ENCODE assay signal across 8 mouse cellular contexts in genomic region chr16:49854931-49855835, GRCm38 (mm10). TPM values are rescaled to one million over a fixed set of nuclear protein-coding genes. Genes with fewer than 3 reads are reported as not detected.
DNase-seq lines count a peak whose midpoint lies in the region; ATAC-seq lines count a peak whose summit lies in the region.

No protein-coding gene starts in this region.

- no peaks in the 10 kb centered on the region for H3K9me3 ChIP-seq in hindbrain, embryonic 13.5 days

- WGBS in hindbrain, embryonic 13.5 days = under 1% methylated on average over 62 of the region's 74 CpGs

- H3K9ac ChIP-seq in hindbrain, embryonic 13.5 days = peak overlapping the region; percentile 95

- no peaks in the 10 kb centered on the region for H3K27me3 ChIP-seq in hindbrain, embryonic 13.5 days

- H3K4me3 ChIP-seq in hindbrain, embryonic 13.5 days = peak overlapping the region; percentile 92

- ATAC-seq in hindbrain, embryonic 13.5 days (ENCODE audit: low FRiP score) = peak; percentile 98

- peak; percentile 96 for DNase-seq in Muller cell, postnatal 12 days (ENCODE audit: inconsistent ontology term)
- DNase-seq in cerebellum, postnatal 14 days = peak; percentile 96 to 97
- DNase-seq in frontal cortex, postnatal 14 days (ENCODE audit: low spot score in 2 of 2) = peak; percentile 80 to 87
- peak; percentile 87 to 92 for DNase-seq in layer of hippocampus, postnatal 25 days (ENCODE audit: extremely low spot score in 1 of 2, low spot score in 1 of 2)
- peak; percentile 94 for DNase-seq in lung, postnatal 25 days (ENCODE audit: low spot score)
- DNase-seq in retina, embryonic 14.5 days (ENCODE audit: low spot score) = peak; percentile 82
- peak; percentile 92 for DNase-seq in thymus, postnatal 4 days

- H3K36me3 ChIP-seq in hindbrain, embryonic 13.5 days = peaks cover 7% of the 10 kb centered on the region; the same call in 1 of the 2 replicates

- peaks cover 22% of the 10 kb centered on the region for H3K4me1 ChIP-seq in hindbrain, embryonic 13.5 days (replicated peaks)

- H3K4me2 ChIP-seq in hindbrain, embryonic 13.5 days = peak overlapping the region; percentile 72

- H3K27ac ChIP-seq in hindbrain, embryonic 13.5 days = peak overlapping the region; percentile 99

RNA-seq across cellular contexts. Expression of gene Cd47, which starts 54.9 kb away (rescaled TPM):
- polyA plus RNA-seq in hindbrain, embryonic 13.5 days (2015; fragmentation: Nextera tagmentation; extraction: Ambion mirVana) = 110 and 119 TPM in 2 replicates
- total RNA-seq in layer of hippocampus, postnatal 25 days (2021) = 100 to 1,000 TPM; 217 to 225 TPM

Comparison
In these comparisons a context has a peak if more than half of its experiments do, and no peak if none do; other contexts are left out.
1. Peak in every context shown above with its lines: DNase-seq, ATAC-seq, H3K4me3 ChIP-seq and H3K27ac ChIP-seq.